Mouse (Mus musculus): Measurements from ENCODE around the gene Lhx3.

- no peak for TF ChIP-seq POLR2A (IDR thresholded peaks at IDR 0.05; ENCODE audit: borderline replicate concordance, extremely low read depth, low read depth, low read length)
- TF ChIP-seq CTCF (IDR thresholded peaks at IDR 0.05; ENCODE audit: insufficient read depth, low read length), result no peak
Measured at GRCm38 (mm10) chr2:26176731-26177130, 31.4 kb downstream of the Lhx3 start.

All from lung, adult 2 months (tissue).